Mouse (Mus musculus): Measurements from ENCODE around the gene Fcrl1.

DNA sequence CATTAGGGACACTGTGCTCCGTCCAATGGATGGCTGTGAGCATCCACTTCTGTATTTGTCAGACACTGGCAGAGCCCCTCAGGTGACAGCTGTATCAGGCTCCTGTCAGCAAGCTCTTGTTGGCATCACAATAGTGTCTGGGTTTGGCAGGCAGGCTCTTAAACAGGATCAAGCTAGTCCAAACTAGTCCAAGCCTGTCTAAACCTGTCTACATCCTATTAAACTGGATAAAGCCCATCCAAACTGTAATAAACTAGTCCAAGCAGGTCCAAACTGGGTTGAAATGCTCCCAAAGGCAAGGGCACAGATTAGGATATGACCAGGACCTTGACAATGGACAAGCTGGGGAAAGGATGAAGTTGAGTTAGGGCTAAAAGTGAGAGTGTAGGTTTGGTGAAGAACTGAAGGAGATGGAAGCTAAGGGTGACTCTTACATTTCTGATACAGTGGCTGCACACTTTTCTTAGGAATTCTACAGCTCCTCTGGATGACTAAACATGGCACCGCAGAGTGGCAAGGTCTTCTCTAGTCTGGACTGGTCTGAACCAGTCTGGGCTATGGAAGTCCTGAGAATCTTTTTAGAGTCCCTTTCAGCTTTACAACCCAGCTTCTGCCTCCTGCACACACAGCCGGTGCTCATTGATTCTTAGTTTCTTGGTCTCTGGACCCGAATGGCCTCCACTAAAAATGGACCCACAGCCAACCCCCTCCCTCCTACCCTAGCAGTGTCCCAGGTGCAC is 33.2 kb downstream of the Fcrl1 start:
- TF ChIP-seq CTCF (conservative IDR thresholded peaks at IDR 0.05; ENCODE audit: insufficient read depth, insufficient read length, low read depth, low read length) (no peak), POLR2A (IDR thresholded peaks at IDR 0.05; ENCODE audit: low read depth, low read length) (no peak)
